Mouse (Mus musculus) C2C12 (cell line): ENCODE data around the gene Ppm1f.

ENCODE experiments used
- CTCF ChIP-seq: IDR thresholded peaks from one replicate; pipeline ENCODE4 v1.5.1; 2011; ENCODE audit not compliant: control insufficient read depth, insufficient read depth, insufficient read length
- MAX ChIP-seq: IDR thresholded peaks from one replicate; pipeline ENCODE4 v1.6.1; 2011; ENCODE audit warnings: mild to moderate bottlenecking, control low read depth
- MYOD1 ChIP-seq: IDR thresholded peaks from one replicate; pipeline ENCODE4 v1.6.1; 2011; ENCODE audit warnings: low read depth; ENCODE audit not compliant: control insufficient read depth, insufficient read length
- MYOG ChIP-seq: IDR thresholded peaks from one replicate; pipeline ENCODE4 v1.6.1; 2011; ENCODE audit not compliant: control insufficient read depth, insufficient read length; ENCODE audit errors: extremely low read depth
- USF1 ChIP-seq: IDR thresholded peaks from one replicate; pipeline ENCODE4 v1.6.1; 2011; ENCODE audit warnings: low read depth, mild to moderate bottlenecking, control low read depth, moderate library complexity

GRCm38 (mm10) chr16:16903188-16903587 lies 6.9 kb downstream of the Ppm1f start:
- TF ChIP-seq MYOD1 (no peak), CTCF (no peak), MYOG (no peak), MAX (no peak), USF1 (no peak)
